Mouse (Mus musculus): Measurements from ENCODE around the gene Olfr314. TPM values are rescaled to one million over a fixed set of nuclear protein-coding genes. Genes with fewer than 3 reads are reported as not detected.
"Not testable (repeated sequence)": the region's sequence is repeated elsewhere in the genome, so short reads cannot be mapped to it uniquely, and the experiment has no call there.

Olfr314 gene
- polyA plus RNA-seq (2015; fragmentation: Nextera tagmentation; extraction: Ambion mirVana) = not detected in 2 replicates

- DNase-seq (ENCODE audit: low spot score) (no peak), ATAC-seq (ENCODE audit: low FRiP score, low TSS enrichment) (no peak)
- 62% methylated on average over 6 of the region's 6 CpGs for WGBS
- no peaks in the 10 kb centered on the region for H3K27me3 ChIP-seq (ENCODE audit: control insufficient read depth, insufficient read depth, low read length)
- H3K9me3 ChIP-seq (ENCODE audit: control insufficient read depth, low read length) = no peaks in the 10 kb centered on the region
- no peak within 1 kb of the TSS for H3K27ac ChIP-seq (replicated peaks)
- TF ChIP-seq CTCF (IDR thresholded peaks at IDR 0.05; ENCODE audit: low read depth) (no peak), EP300 (optimal IDR thresholded peaks at IDR 0.05) (no peak)
- no peak within 1 kb of the TSS for H3K4me3 ChIP-seq (ENCODE audit: low read depth, low read length)
- H3K4me1 ChIP-seq (replicated peaks; ENCODE audit: control insufficient read depth, insufficient read depth) = no peaks in the 10 kb centered on the region
- no peaks in the 10 kb centered on the region for H3K36me3 ChIP-seq (ENCODE audit: control insufficient read depth, insufficient read depth, low read length)
- H3K4me2 ChIP-seq (replicated peaks; ENCODE audit: low read depth) = no peak within 1 kb of the TSS
- H3K9ac ChIP-seq (ENCODE audit: low read length) = no peak within 1 kb of the TSS
Observed at GRCm38 (mm10) chr11:58782480-58783089, at the start of gene Olfr314. TSS of gene Olfr314 (plus strand) at chr11:58782952.

GRCm38 (mm10) chr11:58733372-58733771 is 49.4 kb upstream of the Olfr314 start:
- TF ChIP-seq CTCF (IDR thresholded peaks at IDR 0.05; ENCODE audit: low read depth) = no peak
- no peak for TF ChIP-seq EP300 (optimal IDR thresholded peaks at IDR 0.05)
- Histone ChIP-seq H3K9me3 (ENCODE audit: control insufficient read depth, low read length) (no peaks in the 10 kb centered on the region), H3K27me3 (ENCODE audit: control insufficient read depth, insufficient read depth, low read length) (no peaks in the 10 kb centered on the region), H3K4me3 (ENCODE audit: low read depth, low read length) (no peak overlapping the region), H3K4me2 (replicated peaks; ENCODE audit: low read depth) (no peak overlapping the region), H3K9ac (ENCODE audit: low read length) (no peak overlapping the region), H3K27ac (replicated peaks) (no peak overlapping the region), H3K36me3 (ENCODE audit: control insufficient read depth, insufficient read depth, low read length) (no peaks in the 10 kb centered on the region), H3K4me1 (replicated peaks; ENCODE audit: control insufficient read depth, insufficient read depth) (no peaks in the 10 kb centered on the region)
- ATAC-seq (ENCODE audit: low FRiP score, low TSS enrichment) = no peak
- 49% methylated on average over 3 of the region's 3 CpGs for WGBS
- no peak for DNase-seq (ENCODE audit: low spot score)

GRCm38 (mm10) chr11:58738792-58739262 is 43.9 kb upstream of the Olfr314 start, which contains the start of gene Olfr317:
TSS of gene Olfr317 (minus strand) at chr11:58739212.
- no peak for TF ChIP-seq EP300 (optimal IDR thresholded peaks at IDR 0.05)
- TF ChIP-seq CTCF (IDR thresholded peaks at IDR 0.05; ENCODE audit: low read depth) = no peak
- ATAC-seq (ENCODE audit: low FRiP score, low TSS enrichment) (no peak), DNase-seq (ENCODE audit: low spot score) (no peak)
- H3K4me1 ChIP-seq (replicated peaks; ENCODE audit: control insufficient read depth, insufficient read depth) = no peaks in the 10 kb centered on the region
- H3K4me3 ChIP-seq (ENCODE audit: low read depth, low read length) = no peak within 1 kb of the TSS
- H3K36me3 ChIP-seq (ENCODE audit: control insufficient read depth, insufficient read depth, low read length) = no peaks in the 10 kb centered on the region
- no peak within 1 kb of the TSS for H3K9ac ChIP-seq (ENCODE audit: low read length)
- 66% methylated on average over 4 of the region's 4 CpGs for WGBS
- H3K4me2 ChIP-seq (replicated peaks; ENCODE audit: low read depth) = no peak within 1 kb of the TSS
- H3K27me3 ChIP-seq (ENCODE audit: control insufficient read depth, insufficient read depth, low read length) = no peaks in the 10 kb centered on the region
- no peaks in the 10 kb centered on the region for H3K9me3 ChIP-seq (ENCODE audit: control insufficient read depth, low read length)
- H3K27ac ChIP-seq (replicated peaks) = no peak within 1 kb of the TSS

GRCm38 (mm10) chr11:58751096-58751495 is 31.7 kb upstream of the Olfr314 start:
- H3K27ac ChIP-seq (replicated peaks); ATAC-seq (ENCODE audit: low FRiP score, low TSS enrichment); H3K4me2 ChIP-seq (replicated peaks; ENCODE audit: low read depth); H3K36me3 ChIP-seq (ENCODE audit: control insufficient read depth, insufficient read depth, low read length); H3K4me3 ChIP-seq (ENCODE audit: low read depth, low read length); DNase-seq (ENCODE audit: low spot score); H3K27me3 ChIP-seq (ENCODE audit: control insufficient read depth, insufficient read depth, low read length); H3K9ac ChIP-seq (ENCODE audit: low read length); H3K9me3 ChIP-seq (ENCODE audit: control insufficient read depth, low read length); H3K4me1 ChIP-seq (replicated peaks; ENCODE audit: control insufficient read depth, insufficient read depth): not testable (repeated sequence)
- 88% methylated on average over 18 of the region's 18 CpGs for WGBS

GRCm38 (mm10) chr11:58752434-58752833 is 30.3 kb upstream of the Olfr314 start, which contains the start of gene Olfr316:
TSS of gene Olfr316 (plus strand) at chr11:58752734.
- Histone ChIP-seq H3K4me2 (replicated peaks; ENCODE audit: low read depth) (no peak within 1 kb of the TSS), H3K9me3 (ENCODE audit: control insufficient read depth, low read length) (no peaks in the 10 kb centered on the region), H3K4me1 (replicated peaks; ENCODE audit: control insufficient read depth, insufficient read depth) (no peaks in the 10 kb centered on the region), H3K9ac (ENCODE audit: low read length) (no peak within 1 kb of the TSS), H3K4me3 (ENCODE audit: low read depth, low read length) (no peak within 1 kb of the TSS), H3K36me3 (ENCODE audit: control insufficient read depth, insufficient read depth, low read length) (no peaks in the 10 kb centered on the region), H3K27me3 (ENCODE audit: control insufficient read depth, insufficient read depth, low read length) (no peaks in the 10 kb centered on the region), H3K27ac (replicated peaks) (no peak within 1 kb of the TSS)
- TF ChIP-seq CTCF (IDR thresholded peaks at IDR 0.05; ENCODE audit: low read depth) (no peak), EP300 (optimal IDR thresholded peaks at IDR 0.05) (no peak)
- DNase-seq (ENCODE audit: low spot score) = no peak
- ATAC-seq (ENCODE audit: low FRiP score, low TSS enrichment) = no peak
- WGBS = 65% methylated on average over 2 of the region's 2 CpGs

- H3K4me3 ChIP-seq (ENCODE audit: low read depth, low read length) = no peak within 1 kb of the TSS
- H3K9me3 ChIP-seq (ENCODE audit: control insufficient read depth, low read length) = no peaks in the 10 kb centered on the region
- H3K27ac ChIP-seq (replicated peaks) = no peak within 1 kb of the TSS
- TF ChIP-seq EP300 (optimal IDR thresholded peaks at IDR 0.05) = no peak
- no peak for TF ChIP-seq CTCF (IDR thresholded peaks at IDR 0.05; ENCODE audit: low read depth)
- H3K9ac ChIP-seq (ENCODE audit: low read length) = no peak within 1 kb of the TSS
- no peaks in the 10 kb centered on the region for H3K27me3 ChIP-seq (ENCODE audit: control insufficient read depth, insufficient read depth, low read length)
- no peak within 1 kb of the TSS for H3K4me2 ChIP-seq (replicated peaks; ENCODE audit: low read depth)
- H3K4me1 ChIP-seq (replicated peaks; ENCODE audit: control insufficient read depth, insufficient read depth) = no peaks in the 10 kb centered on the region
- H3K36me3 ChIP-seq (ENCODE audit: control insufficient read depth, insufficient read depth, low read length) = no peaks in the 10 kb centered on the region
- DNase-seq (ENCODE audit: low spot score) (no peak), ATAC-seq (ENCODE audit: low FRiP score, low TSS enrichment) (no peak)
Observed at GRCm38 (mm10) chr11:58772888-58773287, 9.9 kb upstream of the Olfr314 start, which contains the start of gene Olfr315. TSS of gene Olfr315 (plus strand) at chr11:58773188.
